Mouse (Mus musculus) common myeloid progenitor, adult 5-6 weeks (primary cell): ENCODE results near the gene Cd47. TPM values are rescaled to one million over a fixed set of nuclear protein-coding genes. Genes with fewer than 3 reads are reported as not detected.
A peak's percentile ranks its signal among the peaks of the same experiment; 100 is the strongest.

Experiments
- ATAC-seq: replicated peaks from 2 replicates; pipeline ENCODE4 v1.8.0; 2016; ENCODE audit warnings: low read depth, mild to moderate bottlenecking, moderate TSS enrichment, inconsistent platforms; ENCODE audit not compliant: poor library complexity, severe bottlenecking
- total RNA-seq: library from RNA; stranded (forward); fragments of 200-1000, 187-1606 nt; gene quantifications from 2 replicates; pipeline ENCODE4 v1.2.3, GENCODE M21; 2017

Gene Cd47
- total RNA-seq, 1 experiment from 2014 or later, result 237 TPM

- ATAC-seq, result peak; percentile 26
Observed at GRCm38 (mm10) chr16:49858907-49859853, 58.8 kb downstream of the Cd47 start.

GRCm38 (mm10) chr16:49861986-49862385 lies 61.7 kb downstream of the Cd47 start:
- ATAC-seq, result no peak

- no peak for ATAC-seq
Observed at GRCm38 (mm10) chr16:49866617-49867016, 66.3 kb downstream of the Cd47 start.

GRCm38 (mm10) chr16:49868278-49868677 lies 67.9 kb downstream of the Cd47 start:
- no peak for ATAC-seq

- no peak for ATAC-seq
Observed at GRCm38 (mm10) chr16:49873918-49874317, 73.6 kb downstream of the Cd47 start.

GRCm38 (mm10) chr16:49874546-49874945 lies 74.2 kb downstream of the Cd47 start:
- no peak for ATAC-seq

GRCm38 (mm10) chr16:49876291-49877030 lies 76.1 kb downstream of the Cd47 start:
- ATAC-seq, result 0 out of 2 replicates have a peak, but pooled peaks have one; percentile 4

- ATAC-seq, result no peak
Observed at GRCm38 (mm10) chr16:49877243-49877642, 76.9 kb downstream of the Cd47 start.

- ATAC-seq, result no peak
Observed at GRCm38 (mm10) chr16:49878051-49878450, 77.7 kb downstream of the Cd47 start.

- no peak for ATAC-seq
Observed at GRCm38 (mm10) chr16:49886403-49887066, 86.2 kb downstream of the Cd47 start.

GRCm38 (mm10) chr16:49887290-49887689 lies 87.0 kb downstream of the Cd47 start:
- no peak for ATAC-seq

GRCm38 (mm10) chr16:49887811-49888564 lies 87.7 kb downstream of the Cd47 start:
- peak; percentile 91 for ATAC-seq

- ATAC-seq, result no peak
Observed at GRCm38 (mm10) chr16:49889031-49889655, 88.8 kb downstream of the Cd47 start.

GRCm38 (mm10) chr16:49892252-49892651 lies 91.9 kb downstream of the Cd47 start:
- ATAC-seq, result no peak

- no peak for ATAC-seq
Observed at GRCm38 (mm10) chr16:49892945-49893344, 92.6 kb downstream of the Cd47 start.

- ATAC-seq, result no peak
Observed at GRCm38 (mm10) chr16:49894624-49895023, 94.3 kb downstream of the Cd47 start.

- no peak for ATAC-seq
Observed at GRCm38 (mm10) chr16:49896132-49896531, 95.8 kb downstream of the Cd47 start.

- no peak for ATAC-seq
Observed at GRCm38 (mm10) chr16:49901395-49901794, 101.1 kb downstream of the Cd47 start.

GRCm38 (mm10) chr16:49902083-49902482 lies 101.8 kb downstream of the Cd47 start:
- ATAC-seq, result no peak
